In genomic region chr5:65538829-65539228, GRCm38 (mm10) we compare ENCODE assay signal across 8 mouse cellular contexts. TPM values are rescaled to one million over a fixed set of nuclear protein-coding genes. Genes with fewer than 3 reads are reported as not detected.
DNase-seq lines count a peak whose midpoint lies in the region; ATAC-seq lines count a peak whose summit lies in the region.

No protein-coding gene starts in this region.

- no peaks in the 10 kb centered on the region for H3K27me3 ChIP-seq in kidney, embryonic 14.5 days (ENCODE audit: control insufficient read depth, insufficient read depth, low read length)
- no peaks in the 10 kb centered on the region for H3K27me3 ChIP-seq in hindbrain, embryonic 16.5 days (replicated peaks; ENCODE audit: control insufficient read depth, insufficient read depth, low read length)
- no peaks in the 10 kb centered on the region for H3K27me3 ChIP-seq in midbrain, embryonic 15.5 days (replicated peaks)

- WGBS in kidney, embryonic 14.5 days, result 49% methylated on average over 4 of the region's 4 CpGs
- WGBS in hindbrain, embryonic 16.5 days, result 13% methylated on average over 4 of the region's 4 CpGs
- 14% methylated on average over 4 of the region's 4 CpGs for WGBS in midbrain, embryonic 15.5 days

- H3K4me1 ChIP-seq in kidney, embryonic 14.5 days (ENCODE audit: control insufficient read depth, insufficient read depth, low read length), result peaks cover 4% of the 10 kb centered on the region
- peaks cover 10% of the 10 kb centered on the region for H3K4me1 ChIP-seq in hindbrain, embryonic 16.5 days (ENCODE audit: control insufficient read depth, insufficient read depth, low read depth, low read length)
- H3K4me1 ChIP-seq in midbrain, embryonic 15.5 days, result peaks cover 21% of the 10 kb centered on the region

- no peak for DNase-seq in kidney, postnatal 14 days
- DNase-seq in c-Kit-positive CD71-positive TER-119-positive erythroid progenitor cells, embryonic 14.5 days (ENCODE audit: low spot score), result peak; percentile 40
- DNase-seq in right cerebral cortex, postnatal 36 days (ENCODE audit: low spot score in 2 of 2), result no peak
- no peak for DNase-seq in left cerebral cortex, postnatal 36 days (ENCODE audit: low spot score in 2 of 2)
- DNase-seq in adrenal gland, postnatal 25 days, result no peak

- ATAC-seq in kidney, embryonic 14.5 days (ENCODE audit: low FRiP score, low TSS enrichment), result no peak
- no peak for ATAC-seq in hindbrain, embryonic 16.5 days
- ATAC-seq in midbrain, embryonic 15.5 days (replicated peaks), result no peak

- peak overlapping the region; percentile 32; the same call in 1 of the 2 replicates for H3K4me3 ChIP-seq in kidney, embryonic 14.5 days (ENCODE audit: low read length)
- H3K4me3 ChIP-seq in hindbrain, embryonic 16.5 days (ENCODE audit: low read length), result 0 out of 2 replicates have a peak overlapping the region, but pooled peaks have one; percentile 8
- peak overlapping the region; percentile 10; the same call in 1 of the 2 replicates for H3K4me3 ChIP-seq in midbrain, embryonic 15.5 days

- H3K36me3 ChIP-seq in kidney, embryonic 14.5 days (ENCODE audit: control insufficient read depth, insufficient read depth, low read length), result no peaks in the 10 kb centered on the region
- no peaks in the 10 kb centered on the region for H3K36me3 ChIP-seq in hindbrain, embryonic 16.5 days (ENCODE audit: control insufficient read depth, insufficient read depth, low read length)
- no peaks in the 10 kb centered on the region for H3K36me3 ChIP-seq in midbrain, embryonic 15.5 days (replicated peaks)

- H3K9me3 ChIP-seq in kidney, embryonic 14.5 days (ENCODE audit: control insufficient read depth, low read length), result no peaks in the 10 kb centered on the region
- no peaks in the 10 kb centered on the region for H3K9me3 ChIP-seq in hindbrain, embryonic 16.5 days (ENCODE audit: control insufficient read depth, low read length)
- no peaks in the 10 kb centered on the region for H3K9me3 ChIP-seq in midbrain, embryonic 15.5 days

- intact Hi-C loops in left cerebral cortex, postnatal 36 days (cut with DNase I), result no loop called here

- peak overlapping the region; percentile 50 for H3K4me2 ChIP-seq in kidney, embryonic 14.5 days (replicated peaks; ENCODE audit: low read depth, low read length)
- peak overlapping the region; percentile 53 for H3K4me2 ChIP-seq in hindbrain, embryonic 16.5 days (ENCODE audit: low read length)
- H3K4me2 ChIP-seq in midbrain, embryonic 15.5 days, result peak overlapping the region; percentile 36

- H3K27ac ChIP-seq in kidney, embryonic 14.5 days (ENCODE audit: low read depth, low read length), result no peak overlapping the region
- no peak overlapping the region for H3K27ac ChIP-seq in hindbrain, embryonic 16.5 days (ENCODE audit: low read depth, low read length)
- H3K27ac ChIP-seq in midbrain, embryonic 15.5 days, result no peak overlapping the region

- peak overlapping the region; percentile 44; the same call in 1 of the 2 replicates for H3K9ac ChIP-seq in kidney, embryonic 14.5 days (ENCODE audit: low read depth, low read length)
- H3K9ac ChIP-seq in hindbrain, embryonic 16.5 days (ENCODE audit: low read depth, low read length), result no peak overlapping the region
- H3K9ac ChIP-seq in midbrain, embryonic 15.5 days, result no peak overlapping the region

RNA-seq across cellular contexts. Expression of gene Ube2k, which starts 1.8 kb away (rescaled TPM):
- polyA plus RNA-seq in kidney, embryonic 14.5 days (2014; fragmentation: Nextera tagmentation; extraction: Ambion mirVana), result 154 and 186 TPM in 2 replicates
- polyA plus RNA-seq in hindbrain, embryonic 16.5 days (2015; fragmentation: Nextera tagmentation; extraction: Ambion mirVana), result 183 and 199 TPM in 2 replicates
- polyA plus RNA-seq in midbrain, embryonic 15.5 days (2015; fragmentation: Nextera tagmentation; extraction: Ambion mirVana), result 190 and 191 TPM in 2 replicates
- total RNA-seq in left cerebral cortex, postnatal 36 days (2021), result 100 to 1,000 TPM; 130 to 133 TPM
- total RNA-seq in adrenal gland, postnatal 25 days (2021), result 90.0 and 132 TPM in 2 replicates

RNA-seq across cellular contexts. Expression of gene Smim14, which starts 1.8 kb away (rescaled TPM):
- polyA plus RNA-seq in kidney, embryonic 14.5 days (2014; fragmentation: Nextera tagmentation; extraction: Ambion mirVana), result 83.9 and 91.6 TPM in 2 replicates
- 197 and 207 TPM in 2 replicates for polyA plus RNA-seq in hindbrain, embryonic 16.5 days (2015; fragmentation: Nextera tagmentation; extraction: Ambion mirVana)
- 174 and 193 TPM in 2 replicates for polyA plus RNA-seq in midbrain, embryonic 15.5 days (2015; fragmentation: Nextera tagmentation; extraction: Ambion mirVana)
- total RNA-seq in left cerebral cortex, postnatal 36 days (2021), result 100 to 1,000 TPM; 166 to 170 TPM
- total RNA-seq in adrenal gland, postnatal 25 days (2021), result 129 and 151 TPM in 2 replicates

RNA-seq across cellular contexts. Expression of gene Gm43552, which starts 46.2 kb away (rescaled TPM):
- not detected in 2 replicates for polyA plus RNA-seq in kidney, embryonic 14.5 days (2014; fragmentation: Nextera tagmentation; extraction: Ambion mirVana)
- not detected in 2 replicates for polyA plus RNA-seq in hindbrain, embryonic 16.5 days (2015; fragmentation: Nextera tagmentation; extraction: Ambion mirVana)
- polyA plus RNA-seq in midbrain, embryonic 15.5 days (2015; fragmentation: Nextera tagmentation; extraction: Ambion mirVana), result 1.1 TPM in 1 of 2 replicates, not detected in the other
- total RNA-seq in left cerebral cortex, postnatal 36 days (2021), result not detected
- 10.4 TPM in 1 of 2 replicates, not detected in the other for total RNA-seq in adrenal gland, postnatal 25 days (2021)
